Mouse (Mus musculus) forebrain, embryonic 10.5 days (tissue): ENCODE measurements at regions not wholly inside any gene's neighbourhood (a gene's known extent, or its start where the extent isn't known, plus 50 kb on each side); places are given as distances from the start of the nearest gene placed in this dataset.
"Not testable (repeated sequence)": the region's sequence is repeated elsewhere in the genome, so short reads cannot be mapped to it uniquely, and the experiment has no call there.

Source experiments
- DNase-seq: peaks from one replicate; pipeline ENCODE4 v3.0.0-alpha.2; 2017; ENCODE audit warnings: low spot score; ENCODE audit errors: extremely low spot score
- H3K27ac ChIP-seq: fragments of 300-500 bp; sonication (generic); 2 replicates; pipeline ENCODE4 v1.5.1; 2016; ENCODE audit warnings: mild to moderate bottlenecking
- H3K27me3 ChIP-seq: fragments of 300-500 bp; sonication (generic); 2 replicates; pipeline ENCODE4 v1.6.1; 2016; ENCODE audit warnings: mild to moderate bottlenecking; ENCODE audit not compliant: poor library complexity, severe bottlenecking
- H3K36me3 ChIP-seq: fragments of 300-500 bp; sonication (generic); replicated peaks from 2 replicates; pipeline ENCODE4 v1.6.1; 2016; ENCODE audit warnings: mild to moderate bottlenecking, moderate library complexity
- H3K4me1 ChIP-seq: fragments of 300-500 bp; sonication (generic); 2 replicates; pipeline ENCODE4 v1.6.1; 2016
- H3K4me3 ChIP-seq: fragments of 300-500 bp; sonication (generic); 2 replicates; pipeline ENCODE4 v1.5.1; 2016; ENCODE audit warnings: mild to moderate bottlenecking, moderate library complexity
- H3K9me3 ChIP-seq: fragments of 300-500 bp; sonication (generic); 2 replicates; pipeline ENCODE4 v1.6.1; 2016; ENCODE audit warnings: mild to moderate bottlenecking, moderate library complexity
- WGBS: fragments of 180-500 bp; shearing (Covaris S2); methylation state at CpG from one replicate; pipeline ENCODE4 v1.1.7; 2016; 5-methylcytosine and 5-hydroxymethylcytosine counted together

GRCm38 (mm10) chr17:50409895-50410294, 99.3 kb upstream of the Plcl2 start:
- DNase-seq, result no peak
- Histone ChIP-seq H3K4me3 (no peak overlapping the region), H3K4me1 (peaks cover 15% of the 10 kb centered on the region), H3K27me3 (no peaks in the 10 kb centered on the region), H3K36me3 (no peaks in the 10 kb centered on the region), H3K27ac (no peak overlapping the region), H3K9me3 (no peaks in the 10 kb centered on the region)
- WGBS, result 96% methylated on average over 8 of the region's 8 CpGs

GRCm38 (mm10) chr17:50410296-50410695, 98.9 kb upstream of the Plcl2 start:
- no peak overlapping the region for H3K27ac ChIP-seq
- H3K36me3 ChIP-seq, result no peaks in the 10 kb centered on the region
- no peak overlapping the region for H3K4me3 ChIP-seq
- H3K9me3 ChIP-seq, result no peaks in the 10 kb centered on the region
- WGBS, result 90% methylated on average over 3 of the region's 3 CpGs
- H3K27me3 ChIP-seq, result no peaks in the 10 kb centered on the region
- DNase-seq, result no peak
- peaks cover 15% of the 10 kb centered on the region for H3K4me1 ChIP-seq

DNA sequence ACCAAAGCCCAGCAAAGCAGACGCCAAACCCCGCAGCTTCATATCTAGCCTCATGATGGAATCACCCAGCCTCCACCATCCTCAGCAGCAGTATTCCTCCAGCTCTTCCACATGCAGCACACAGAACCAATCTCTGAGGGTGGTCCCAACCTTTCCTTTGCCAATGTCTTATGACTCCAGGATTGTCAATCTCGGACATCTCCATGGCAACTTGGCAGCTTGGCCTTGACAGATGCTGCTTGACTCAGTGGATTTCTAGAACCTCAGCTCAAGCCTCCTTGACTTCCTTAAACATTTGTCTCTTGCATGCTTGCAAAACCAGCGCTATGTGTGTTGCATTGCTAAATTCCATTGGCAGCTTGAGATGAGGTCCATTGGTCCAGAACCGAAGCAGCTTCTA, 96.8 kb upstream of the Plcl2 start:
- Histone ChIP-seq H3K27ac (no peak overlapping the region), H3K4me3 (no peak overlapping the region), H3K27me3 (no peaks in the 10 kb centered on the region), H3K9me3 (0 out of 2 replicates have a peak, but pooled peaks cover under 1% of the 10 kb centered on the region), H3K36me3 (no peaks in the 10 kb centered on the region), H3K4me1 (peaks cover 12% of the 10 kb centered on the region)
- peak; percentile 4 for DNase-seq
- 87% methylated on average over 5 of the region's 5 CpGs for WGBS

- 92% methylated on average over 5 of the region's 5 CpGs for WGBS
- Histone ChIP-seq H3K36me3 (no peaks in the 10 kb centered on the region), H3K4me3 (no peak overlapping the region), H3K4me1 (no peaks in the 10 kb centered on the region), H3K27ac (no peak overlapping the region), H3K9me3 (peaks cover 11% of the 10 kb centered on the region; the same call in 1 of the 2 replicates), H3K27me3 (no peaks in the 10 kb centered on the region)
- no peak for DNase-seq
Measured at GRCm38 (mm10) chr17:50413916-50414315, 95.3 kb upstream of the Plcl2 start.

GRCm38 (mm10) chr17:50415331-50416005, 93.7 kb upstream of the Plcl2 start:
- DNase-seq, result no peak
- H3K4me1 ChIP-seq, result no peaks in the 10 kb centered on the region
- WGBS, result 93% methylated on average over 2 of the region's 2 CpGs
- H3K27me3 ChIP-seq, result no peaks in the 10 kb centered on the region
- no peaks in the 10 kb centered on the region for H3K36me3 ChIP-seq
- no peak overlapping the region for H3K4me3 ChIP-seq
- H3K27ac ChIP-seq, result no peak overlapping the region
- H3K9me3 ChIP-seq, result peaks cover 11% of the 10 kb centered on the region; the same call in 1 of the 2 replicates

DNA sequence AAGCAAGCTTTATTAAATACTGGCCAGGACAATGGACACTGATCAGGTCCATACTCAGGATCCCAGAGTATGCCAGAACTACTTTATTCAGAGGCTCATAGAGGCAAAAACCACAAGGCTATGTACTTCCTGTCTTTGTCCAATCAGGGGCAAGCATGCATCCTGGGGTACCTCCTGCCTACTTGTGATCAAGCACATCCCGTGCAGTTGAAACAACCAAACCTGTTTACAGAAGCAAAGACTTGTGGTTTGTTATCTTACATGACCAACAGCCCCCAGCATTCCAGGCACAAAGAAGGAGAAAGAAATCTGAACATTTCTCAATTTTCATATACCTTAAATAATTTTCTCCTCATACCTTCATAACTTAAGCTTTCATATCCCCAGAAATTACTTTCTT, 93.1 kb upstream of the Plcl2 start:
- no peak for DNase-seq
- H3K27me3 ChIP-seq, result no peaks in the 10 kb centered on the region
- no peak overlapping the region for H3K27ac ChIP-seq
- peaks cover 11% of the 10 kb centered on the region; the same call in 1 of the 2 replicates for H3K9me3 ChIP-seq
- H3K4me1 ChIP-seq, result no peaks in the 10 kb centered on the region
- H3K36me3 ChIP-seq, result no peaks in the 10 kb centered on the region
- H3K4me3 ChIP-seq, result no peak overlapping the region
- 84% methylated on average over 1 of the region's 1 CpGs for WGBS

GRCm38 (mm10) chr17:50416538-50417113, 92.6 kb upstream of the Plcl2 start:
- peaks cover 11% of the 10 kb centered on the region; the same call in 1 of the 2 replicates for H3K9me3 ChIP-seq
- no peak overlapping the region for H3K27ac ChIP-seq
- WGBS, result 90% methylated on average over 3 of the region's 3 CpGs
- H3K4me1 ChIP-seq, result no peaks in the 10 kb centered on the region
- no peak overlapping the region for H3K4me3 ChIP-seq
- H3K36me3 ChIP-seq, result no peaks in the 10 kb centered on the region
- DNase-seq, result no peak
- no peaks in the 10 kb centered on the region for H3K27me3 ChIP-seq

- Histone ChIP-seq H3K4me3 (no peak overlapping the region), H3K27me3 (no peaks in the 10 kb centered on the region), H3K36me3 (no peaks in the 10 kb centered on the region), H3K4me1 (no peaks in the 10 kb centered on the region), H3K27ac (no peak overlapping the region), H3K9me3 (peaks cover 11% of the 10 kb centered on the region; the same call in 1 of the 2 replicates)
- DNase-seq, result no peak
- WGBS, result 59% methylated on average over 3 of the region's 3 CpGs
Measured at GRCm38 (mm10) chr17:50418863-50419383, 90.3 kb upstream of the Plcl2 start.

DNA sequence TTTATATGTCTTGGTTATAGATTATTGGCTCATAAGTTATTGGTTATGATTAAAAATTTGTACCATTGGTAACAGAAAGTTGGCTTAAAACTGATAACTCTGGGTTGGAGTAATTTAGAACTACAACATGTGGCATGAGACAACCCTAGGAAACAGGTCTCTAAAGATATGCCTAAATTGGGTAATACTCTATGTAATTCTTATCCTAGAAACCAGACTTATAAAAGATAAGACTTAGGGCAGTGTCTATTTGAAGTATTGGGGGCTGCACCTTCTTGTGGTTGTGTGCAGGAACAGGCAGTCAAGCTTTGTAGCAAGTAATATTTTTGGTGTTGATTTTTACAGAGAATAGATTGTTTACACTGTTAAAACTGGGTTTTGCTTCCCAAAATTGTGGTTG, 89.7 kb upstream of the Plcl2 start:
- H3K36me3 ChIP-seq, H3K4me3 ChIP-seq, H3K27ac ChIP-seq, H3K4me1 ChIP-seq, H3K27me3 ChIP-seq, DNase-seq: not testable (repeated sequence)
- peaks cover 17% of the 10 kb centered on the region; the same call in 1 of the 2 replicates for H3K9me3 ChIP-seq

DNA sequence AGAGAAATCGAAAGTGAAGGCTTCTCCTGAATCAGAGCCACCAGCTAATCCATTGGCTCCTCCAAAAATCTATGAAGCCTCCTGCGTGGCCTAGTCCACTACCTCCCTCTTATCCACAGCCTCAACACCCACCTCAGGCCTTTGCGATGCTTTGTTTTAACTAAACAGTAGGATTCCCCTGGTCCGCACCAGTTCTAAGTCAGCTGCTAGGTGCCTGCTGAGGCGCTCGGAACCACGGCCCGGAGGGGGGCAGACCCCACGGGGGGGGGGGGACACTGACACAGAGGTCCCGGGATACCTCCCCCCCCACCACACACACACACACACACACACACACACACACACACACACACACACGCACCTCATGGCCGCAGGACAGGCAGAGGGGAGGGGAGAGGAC, 89.2 kb upstream of the Plcl2 start:
- 0 out of 2 replicates have a peak overlapping the region, but pooled peaks have one; percentile 44 for H3K27ac ChIP-seq
- no peak for DNase-seq
- H3K4me3 ChIP-seq, result no peak overlapping the region
- no peaks in the 10 kb centered on the region for H3K36me3 ChIP-seq
- no peaks in the 10 kb centered on the region for H3K4me1 ChIP-seq
- WGBS, result 90% methylated on average over 10 of the region's 12 CpGs
- H3K27me3 ChIP-seq, result no peaks in the 10 kb centered on the region
- peaks cover 17% of the 10 kb centered on the region; the same call in 1 of the 2 replicates for H3K9me3 ChIP-seq

DNA sequence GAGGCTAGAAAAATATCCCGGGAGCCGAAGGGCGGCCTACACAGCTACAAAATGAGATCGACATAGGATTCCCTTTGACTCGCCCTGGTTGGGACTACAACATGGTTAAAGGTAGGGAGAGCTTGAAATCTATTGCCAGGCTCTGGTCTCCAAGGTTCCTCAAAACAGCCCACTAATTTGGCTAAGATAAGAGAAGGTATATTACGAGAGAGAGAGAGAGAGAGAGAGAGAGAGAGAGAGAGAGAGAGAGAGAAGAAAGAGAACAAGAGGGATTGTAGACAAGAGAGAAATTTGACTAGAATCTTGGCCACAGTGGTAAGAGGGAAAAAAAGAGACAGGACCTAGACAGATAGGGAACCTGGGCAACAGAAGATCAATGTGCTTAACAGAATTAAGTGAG, 88.5 kb upstream of the Plcl2 start:
- 96% methylated on average over 6 of the region's 6 CpGs for WGBS
- no peaks in the 10 kb centered on the region for H3K36me3 ChIP-seq
- no peak for DNase-seq
- no peaks in the 10 kb centered on the region for H3K4me1 ChIP-seq
- H3K4me3 ChIP-seq, result no peak overlapping the region
- peaks cover 17% of the 10 kb centered on the region; the same call in 1 of the 2 replicates for H3K9me3 ChIP-seq
- no peak overlapping the region for H3K27ac ChIP-seq
- H3K27me3 ChIP-seq, result no peaks in the 10 kb centered on the region

DNA sequence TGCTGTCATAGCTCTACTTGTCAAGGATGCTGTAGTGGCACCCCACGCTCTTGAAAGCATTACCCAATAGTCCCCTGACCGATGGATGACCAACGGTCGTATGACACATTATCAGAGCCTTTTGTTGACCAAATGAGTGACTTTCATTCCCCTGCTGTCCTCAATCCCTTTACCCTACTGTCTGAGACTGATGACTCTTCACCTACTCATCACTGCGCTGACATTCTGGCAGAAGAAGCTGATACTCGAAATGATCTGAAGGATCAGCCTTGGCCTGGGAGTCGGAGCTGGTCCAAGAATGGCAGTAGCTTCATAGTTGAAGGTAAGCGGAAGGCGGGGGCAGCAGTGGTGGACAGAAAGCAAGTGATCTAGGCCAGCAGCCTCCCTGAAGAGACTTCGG, 87.7 kb upstream of the Plcl2 start:
- Histone ChIP-seq H3K27ac (no peak overlapping the region), H3K27me3 (no peaks in the 10 kb centered on the region), H3K36me3 (no peaks in the 10 kb centered on the region), H3K9me3 (peaks cover 17% of the 10 kb centered on the region; the same call in 1 of the 2 replicates), H3K4me1 (peaks cover 2% of the 10 kb centered on the region; the same call in 1 of the 2 replicates), H3K4me3 (no peak overlapping the region)
- no peak for DNase-seq
- 95% methylated on average over 10 of the region's 10 CpGs for WGBS

DNA sequence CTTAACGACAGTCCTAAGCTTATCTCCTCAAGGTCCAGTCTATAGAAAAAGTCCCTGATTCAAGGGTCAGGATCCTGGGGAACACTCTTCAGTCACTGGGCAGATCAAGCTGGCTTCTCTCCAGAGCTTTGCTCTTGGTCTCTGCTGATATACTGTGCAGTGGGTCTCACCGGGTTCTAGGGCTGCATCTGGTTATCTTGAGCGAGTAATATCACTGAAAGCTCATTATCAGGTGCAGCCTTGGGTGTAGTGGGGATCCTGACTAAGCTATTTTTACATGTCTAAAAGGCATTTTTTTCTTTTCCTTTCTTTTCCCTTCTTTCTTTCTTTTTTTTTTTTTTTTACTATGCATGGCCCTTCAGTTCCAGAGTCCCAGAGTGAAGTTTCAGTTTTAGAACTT, 84.1 kb upstream of the Plcl2 start:
- Histone ChIP-seq H3K27me3 (no peaks in the 10 kb centered on the region; the same call in 1 of the 2 replicates), H3K4me3 (no peak overlapping the region), H3K4me1 (peaks cover 27% of the 10 kb centered on the region)

More for the DNA sequence above, 84.1 kb upstream of the Plcl2 start:
- Histone ChIP-seq H3K9me3 (peaks cover 6% of the 10 kb centered on the region; the same call in 1 of the 2 replicates), H3K36me3 (no peaks in the 10 kb centered on the region), H3K27ac (no peak overlapping the region)
- 91% methylated on average over 3 of the region's 3 CpGs for WGBS
- no peak for DNase-seq
